Mouse (Mus musculus) liver, embryonic 14.5 days (tissue): ENCODE measurements around the gene Gadd45a. TPM values are rescaled to one million over a fixed set of nuclear protein-coding genes. Genes with fewer than 3 reads are reported as not detected.

ENCODE experiments used
- ATAC-seq: fragments of 200-750 bp; cut with Nextera tagmentation; 2 replicates; pipeline ENCODE4 v1.8.0; 2017; ENCODE audit warnings: moderate number of reproducible peaks, mild to moderate bottlenecking, moderate library complexity; ENCODE audit not compliant: insufficient read depth
- DNase-seq, 3 experiments: peaks; one replicate each; pipeline ENCODE4 v3.0.0-alpha.2; 2012 to 2013; ENCODE audit warnings: low read depth in 3 of 3, low spot score in 3 of 3
- H3K27ac ChIP-seq: fragments of 300-500 bp; sonication (generic); 2 replicates; pipeline ENCODE4 v1.5.1; 2014; ENCODE audit warnings: moderate library complexity, mild to moderate bottlenecking, control low read depth, inconsistent platforms
- H3K27me3 ChIP-seq: fragments of 300-500 bp; sonication (generic); 2 replicates; pipeline ENCODE4 v1.6.1; 2014; ENCODE audit warnings: mild to moderate bottlenecking, low read length, moderate library complexity; ENCODE audit not compliant: control insufficient read depth, insufficient read depth
- H3K36me3 ChIP-seq: fragments of 300-500 bp; sonication (generic); replicated peaks from 2 replicates; pipeline ENCODE4 v1.6.1; 2014; ENCODE audit warnings: low read depth; ENCODE audit not compliant: control insufficient read depth, insufficient read depth
- H3K4me1 ChIP-seq, 2 experiments: fragments of 200-500 bp in 1 of 2; fragments of 300-500 bp in 1 of 2; sonication (generic) in 1 of 2; replicated peaks; 2 replicates each; pipeline ENCODE4 v1.6.1; 2012 to 2014; ENCODE audit warnings: antibody characterized with exemption in 1 of 2, inconsistent platforms in 1 of 2, low read length in 1 of 2; ENCODE audit not compliant: control insufficient read depth in 2 of 2, insufficient read depth in 2 of 2
- H3K4me2 ChIP-seq: fragments of 300-500 bp; sonication (generic); 2 replicates; pipeline ENCODE4 v1.6.1; 2014; ENCODE audit warnings: low read depth, mild to moderate bottlenecking, control low read depth, moderate library complexity
- H3K4me3 ChIP-seq, 2 experiments: fragments of 200-500 bp in 1 of 2; fragments of 300-500 bp in 1 of 2; sonication (generic) in 1 of 2; 2 replicates each; pipeline ENCODE4 v1.5.1; 2012 to 2014; ENCODE audit warnings: low read depth in 2 of 2, low read length in 2 of 2, mild to moderate bottlenecking in 2 of 2, control low read depth in 1 of 2, inconsistent platforms in 1 of 2, moderate library complexity in 1 of 2; ENCODE audit not compliant: insufficient read depth in 1 of 2
- H3K9ac ChIP-seq: fragments of 300-500 bp; sonication (generic); replicated peaks from 2 replicates; pipeline ENCODE4 v1.6.1; 2014; ENCODE audit warnings: mild to moderate bottlenecking, control low read depth, moderate library complexity
- H3K9me3 ChIP-seq: fragments of 300-500 bp; sonication (generic); 2 replicates; pipeline ENCODE4 v1.6.1; 2016; ENCODE audit warnings: low read length, mixed read lengths; ENCODE audit not compliant: control insufficient read depth
- CTCF ChIP-seq: IDR thresholded peaks from 2 replicates; pipeline ENCODE4 v1.5.1; 2016; ENCODE audit warnings: antibody characterized with exemption, low read depth, control low read depth
- EP300 ChIP-seq: IDR thresholded peaks from 2 replicates; pipeline ENCODE4 v1.6.1; 2016; ENCODE audit warnings: antibody characterized with exemption, low read depth
- WGBS: fragments of 180-500 bp; shearing (Covaris S2); extraction: QIAGEN DNeasy Blood & Tissue Kit; methylation state at CpG from one replicate; pipeline ENCODE4 v1.1.7; 2014; ENCODE audit not compliant: insufficient replicate concordance; 5-methylcytosine and 5-hydroxymethylcytosine counted together
- polyA plus RNA-seq, 2 experiments: library from polyadenylated mRNA; depleted of rRNA in 1 of 2; stranded (reverse) in 1 of 2; unstranded in 1 of 2; fragments of >200 nt; fragmentation: Nextera tagmentation in 1 of 2; extraction: Ambion mirVana in 1 of 2; gene quantifications; 2 replicates each; pipeline versions ENCODE4 v1.2.1 to v1.2.3; 2012 to 2014

Gene Gadd45a
- polyA plus RNA-seq, 2 experiments = 49.8 to 90.4 TPM

DNA sequence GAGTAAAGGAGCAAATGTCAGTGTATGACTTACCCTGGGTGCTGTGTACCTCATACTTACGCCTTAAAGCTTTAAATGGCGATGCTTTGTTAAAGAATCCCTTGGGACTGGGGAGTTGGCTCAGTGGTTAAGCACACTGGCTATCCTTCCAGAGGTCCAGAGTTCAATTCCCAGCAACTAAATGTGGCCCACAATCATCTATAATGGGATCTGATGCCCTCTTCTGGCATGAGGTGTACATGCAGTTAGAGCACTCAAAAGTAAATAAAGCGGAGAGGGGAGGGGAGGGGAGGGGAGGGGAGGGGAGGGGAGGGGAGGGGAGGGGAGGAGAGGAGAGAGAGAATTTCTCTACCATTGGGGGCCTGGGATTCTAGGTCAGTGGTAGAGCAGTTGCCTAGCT is 1.7 kb upstream of the Gadd45a start:
- H3K4me2 ChIP-seq = no peak overlapping the region
- H3K27me3 ChIP-seq = no peaks in the 10 kb centered on the region
- no peak overlapping the region for H3K9ac ChIP-seq
- H3K27ac ChIP-seq = no peak overlapping the region
- peaks cover 14% of the 10 kb centered on the region for H3K36me3 ChIP-seq
- H3K4me3 ChIP-seq = no peak overlapping the region
- no peak for ATAC-seq
- H3K9me3 ChIP-seq = no peaks in the 10 kb centered on the region
- H3K4me1 ChIP-seq = peaks cover 7 to 19% of the 10 kb centered on the region in 2 experiments
- WGBS = 83% methylated on average over 2 of the region's 3 CpGs
- no peak for DNase-seq
- TF ChIP-seq EP300 (0 out of 2 replicates have a peak, but pooled peaks have one; percentile 7), CTCF (peak; percentile 42)

DNA sequence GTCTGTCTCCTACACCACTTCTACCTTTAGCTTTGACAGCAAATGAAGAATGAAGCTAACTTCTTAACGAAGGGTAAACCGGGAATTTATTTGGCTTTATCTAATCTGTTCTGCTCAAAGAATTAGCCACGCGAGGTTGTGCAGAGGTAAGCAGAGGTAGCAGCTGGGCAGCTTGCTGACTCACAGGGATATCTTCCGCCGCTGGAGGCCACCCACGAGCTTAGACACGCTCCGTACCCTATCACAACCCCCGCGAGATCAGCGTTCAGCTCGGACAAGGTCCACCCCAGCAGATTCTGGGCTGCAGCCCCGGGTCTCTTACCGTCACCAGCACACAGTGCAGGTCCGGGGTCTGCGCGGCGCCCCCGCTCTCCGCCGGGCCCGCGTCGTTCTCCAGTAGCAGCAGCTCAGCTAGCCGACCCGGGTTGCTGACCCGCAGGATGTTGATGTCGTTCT is 873 bp downstream of the Gadd45a start:
- Histone ChIP-seq H3K27me3 (no peaks in the 10 kb centered on the region), H3K9me3 (no peaks in the 10 kb centered on the region), H3K4me3 (peak overlapping the region; percentile 91 to 97), H3K9ac (peak overlapping the region; percentile 98), H3K36me3 (peaks cover 18% of the 10 kb centered on the region), H3K27ac (peak overlapping the region; percentile 96), H3K4me1 (peaks cover 14 to 19% of the 10 kb centered on the region in 2 experiments), H3K4me2 (peak overlapping the region; percentile 69)
- TF ChIP-seq EP300 = peak; percentile 52; the same call in 1 of the 2 replicates
- TF ChIP-seq CTCF = peak; percentile 87
- DNase-seq = peak; percentile 79 to 82 (median 81)
- ATAC-seq = peak; percentile 71
- under 1% methylated on average over 29 of the region's 29 CpGs for WGBS

DNA sequence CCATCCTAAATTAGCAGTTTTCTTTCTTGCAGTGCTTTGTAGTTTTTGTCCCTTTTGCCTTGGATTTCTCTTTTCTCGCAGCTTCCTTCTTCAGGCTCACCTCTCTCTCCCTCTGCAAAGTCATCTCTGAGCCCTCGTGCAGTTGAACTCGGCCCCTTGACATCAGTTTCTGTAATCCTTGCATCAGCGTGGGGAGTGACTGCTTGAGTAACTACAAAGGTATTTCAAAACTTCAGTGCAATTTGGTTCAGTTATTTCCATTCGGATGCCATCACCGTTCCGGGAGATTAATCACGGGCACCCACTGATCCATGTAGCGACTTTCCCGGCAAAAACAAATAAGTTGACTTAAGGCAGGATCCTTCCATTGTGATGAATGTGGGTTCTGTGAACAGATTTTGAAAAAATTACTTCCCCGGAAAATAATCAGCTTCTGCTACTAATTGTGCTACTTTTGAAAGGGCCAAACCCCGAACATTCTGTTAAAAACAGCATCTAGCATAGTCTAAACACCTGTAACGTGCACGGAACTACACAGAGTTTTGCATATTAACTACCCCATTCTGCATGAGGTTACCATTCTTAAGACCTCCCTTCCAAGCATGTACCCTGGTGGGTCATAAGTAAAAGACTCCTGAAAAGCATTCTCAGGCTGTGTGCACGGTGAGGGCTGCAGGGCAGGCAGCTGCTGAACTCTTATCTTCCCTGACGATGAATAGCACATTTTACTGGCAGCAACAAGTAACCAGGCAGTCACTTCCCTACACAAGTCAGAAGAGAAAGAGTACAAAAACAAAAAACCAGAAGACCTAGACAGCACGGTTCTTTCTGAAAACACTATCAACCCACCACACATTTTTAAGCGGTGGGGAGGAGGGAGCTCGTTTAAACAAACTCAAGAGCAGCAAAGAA is 1.6 kb downstream of the Gadd45a start:
- peak; percentile 68 to 72 (median 70) for DNase-seq
- WGBS = 18% methylated on average over 19 of the region's 19 CpGs
- peak; percentile 64 for ATAC-seq

DNA sequence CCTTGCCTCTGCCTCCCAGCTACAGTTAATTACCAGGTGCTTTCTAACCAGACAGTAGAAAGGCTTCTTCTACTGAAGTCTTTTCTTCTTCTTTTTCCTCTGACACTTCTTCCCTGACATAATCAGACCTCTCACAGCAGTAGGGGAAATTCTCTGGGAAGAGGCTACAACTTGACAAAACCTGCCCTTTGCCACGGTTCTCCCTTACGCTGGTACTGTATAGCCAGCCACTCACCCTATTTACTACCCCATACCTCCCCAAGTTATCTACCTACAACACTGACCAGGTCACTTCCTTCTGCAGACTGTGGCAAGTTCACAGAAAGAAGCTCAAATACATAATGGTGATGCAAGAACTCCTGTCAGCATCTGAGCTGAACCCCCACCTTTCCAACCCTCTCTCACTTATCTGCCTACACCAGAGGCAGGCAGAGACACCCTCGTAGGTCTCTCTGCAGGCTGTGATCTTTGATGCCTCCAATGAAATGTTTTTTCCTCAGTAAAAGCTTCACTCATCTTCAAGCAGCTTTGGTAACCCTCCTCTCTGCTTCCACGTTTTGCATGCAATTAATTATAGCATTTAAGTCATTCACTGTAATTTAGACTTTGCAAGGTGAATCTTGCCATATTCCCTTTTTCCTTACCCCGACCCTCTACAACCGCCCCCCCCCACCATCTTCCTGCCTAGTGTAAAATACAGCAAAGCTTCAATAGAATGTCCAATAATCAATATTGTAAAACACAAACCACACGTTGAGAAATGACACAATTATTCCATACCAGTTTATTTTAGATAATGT is 2.7 kb downstream of the Gadd45a start:
- H3K4me3 ChIP-seq = peak overlapping the region; percentile 66 to 67
- H3K27ac ChIP-seq = peak overlapping the region; percentile 99
- peak overlapping the region; percentile 86 for H3K9ac ChIP-seq
- peak; percentile 53 for ATAC-seq
- 8% methylated on average over 7 of the region's 7 CpGs for WGBS
- H3K9me3 ChIP-seq = no peaks in the 10 kb centered on the region
- peak; percentile 79 to 83 (median 81) for DNase-seq
- peaks cover 18% of the 10 kb centered on the region for H3K36me3 ChIP-seq
- no peak for TF ChIP-seq CTCF
- peak; percentile 89 for TF ChIP-seq EP300
- peaks cover 14 to 23% of the 10 kb centered on the region in 2 experiments for H3K4me1 ChIP-seq
- no peaks in the 10 kb centered on the region for H3K27me3 ChIP-seq
- H3K4me2 ChIP-seq = peak overlapping the region; percentile 85

More for the DNA sequence above, 1.6 kb downstream of the Gadd45a start:
- Histone ChIP-seq H3K4me2 (peak overlapping the region; percentile 69), H3K27ac (peak overlapping the region; percentile 96), H3K9me3 (no peaks in the 10 kb centered on the region), H3K27me3 (no peaks in the 10 kb centered on the region), H3K36me3 (peaks cover 18% of the 10 kb centered on the region), H3K4me1 (peaks cover 14 to 19% of the 10 kb centered on the region in 2 experiments), H3K4me3 (peak overlapping the region; percentile 91 to 97), H3K9ac (peak overlapping the region; percentile 98)
- TF ChIP-seq CTCF = no peak
- peak; percentile 54; the same call in 1 of the 2 replicates for TF ChIP-seq EP300
